Mouse (Mus musculus): Measurements from ENCODE around the gene Sec62.

DNA sequence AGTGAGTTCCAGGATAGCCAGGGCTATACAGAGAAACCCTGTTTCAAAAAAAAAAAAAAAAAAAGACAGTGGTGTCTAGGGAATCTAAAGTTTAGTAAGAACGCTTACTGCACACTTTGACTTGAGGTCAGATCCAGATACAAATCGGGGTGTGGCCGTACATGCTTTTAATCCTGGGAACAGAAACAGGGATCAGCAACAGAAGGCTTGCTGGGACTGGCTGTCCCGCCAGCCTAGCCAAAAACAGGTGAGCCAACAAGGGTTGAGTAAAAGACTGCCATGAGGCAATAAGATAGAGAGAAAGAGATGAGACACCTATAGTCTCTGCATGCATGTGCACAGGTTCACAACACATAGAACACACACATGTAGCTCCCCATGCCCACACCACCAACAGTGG, 38.0 kb upstream of the Sec62 start:
- TF ChIP-seq CTCF (IDR thresholded peaks at IDR 0.05; ENCODE audit: low read depth) (no peak), EP300 (optimal IDR thresholded peaks at IDR 0.05) (no peak)
